Mouse (Mus musculus) heart, adult 2 months (tissue): Measurements from ENCODE around the gene Fsip1.

ENCODE experiments used
- CTCF ChIP-seq: fragments of 200-600 bp; IDR thresholded peaks from 2 replicates; pipeline ENCODE4 v1.8.1; 2022; ENCODE audit warnings: antibody characterized with exemption, mild to moderate bottlenecking, moderate library complexity
- POLR2A ChIP-seq: fragments of 200-500 bp; IDR thresholded peaks from 2 replicates; pipeline ENCODE4 v1.6.1; 2011; ENCODE audit warnings: mild to moderate bottlenecking, low read depth, low read length, control low read depth; ENCODE audit not compliant: insufficient read depth

DNA sequence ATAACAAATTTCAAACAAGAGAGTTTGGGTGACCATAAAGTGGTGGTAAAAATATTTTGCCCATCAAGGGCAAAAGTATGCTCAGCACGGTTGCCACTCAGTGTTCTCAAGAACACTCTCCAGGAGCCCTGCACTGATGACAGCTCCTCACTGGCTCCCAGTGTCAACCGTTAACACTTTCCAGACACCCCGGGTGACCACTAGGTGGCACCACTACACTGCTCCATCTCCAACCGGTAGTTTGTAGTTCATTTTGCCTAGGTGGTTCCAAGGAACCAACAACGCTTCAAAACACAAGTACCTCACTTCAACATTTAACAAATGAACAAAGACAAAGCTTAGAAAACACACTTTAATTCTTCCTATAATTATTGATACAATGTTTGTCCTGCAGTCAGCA, 56.9 kb downstream of the Fsip1 start:
- no peak for TF ChIP-seq POLR2A
- TF ChIP-seq CTCF = peak; percentile 99
